Mouse (Mus musculus) testis, adult 2 months (tissue): ENCODE data around the gene Slc12a8.

Experiments used
- CTCF ChIP-seq: fragments of 200-500 bp; IDR thresholded peaks from 2 replicates; pipeline ENCODE4 v1.5.1; 2012; ENCODE audit warnings: low read depth, mild to moderate bottlenecking, inconsistent platforms, low read length, moderate library complexity; ENCODE audit not compliant: control insufficient read depth, insufficient read depth, insufficient replicate concordance
- POLR2A ChIP-seq: fragments of 200-500 bp; IDR thresholded peaks from 2 replicates; pipeline ENCODE4 v1.6.1; 2012; ENCODE audit warnings: low read depth, mild to moderate bottlenecking, inconsistent platforms, low read length, moderate library complexity; ENCODE audit not compliant: control insufficient read depth

- TF ChIP-seq CTCF = no peak
- TF ChIP-seq POLR2A = no peak
These were observed 73.3 kb downstream of the Slc12a8 start for GRCm38 (mm10) chr16:33590438-33590837.
